Mouse (Mus musculus) cerebellum, adult 11-12 months (tissue): ENCODE results near the gene Tmem263.
A peak's percentile ranks its signal among the peaks of the same experiment; 100 is the strongest.

ENCODE experiments used
- DNase-seq: peaks from one replicate; pipeline ENCODE4 v3.0.0; 2022

Gene Tmem263

GRCm38 (mm10) chr10:85102247-85103084 is at the start of gene Tmem263, which contains the start of gene Fhl4:
Gene Tmem263 (plus strand): TSS chr10:85102627.
Gene Fhl4 (minus strand): TSS chr10:85102495.
- DNase-seq, result peak; percentile 77

GRCm38 (mm10) chr10:85054876-85055275 is 47.6 kb upstream of the Tmem263 start:
- no peak for DNase-seq

- DNase-seq, result no peak
Observed at GRCm38 (mm10) chr10:85071605-85072152, 30.7 kb upstream of the Tmem263 start.

GRCm38 (mm10) chr10:85101841-85102240 is 586 bp upstream of the Tmem263 start:
- DNase-seq, result no peak

- DNase-seq, result peak; percentile 53
Observed at GRCm38 (mm10) chr10:85103085-85103885, 858 bp downstream of the Tmem263 start.

- DNase-seq, result no peak
Observed at GRCm38 (mm10) chr10:85114409-85114808, 12.0 kb downstream of the Tmem263 start.

GRCm38 (mm10) chr10:85125184-85125583 is 22.8 kb downstream of the Tmem263 start:
- DNase-seq, result no peak

GRCm38 (mm10) chr10:85127395-85128287 is 25.2 kb downstream of the Tmem263 start, which contains the start of gene Mterf2:
Gene Mterf2 (minus strand): TSS chr10:85128027.
- DNase-seq, result peak; percentile 99

- DNase-seq, result no peak
Observed at GRCm38 (mm10) chr10:85128453-85128852, 26.0 kb downstream of the Tmem263 start.

- no peak for DNase-seq
Observed at GRCm38 (mm10) chr10:85136573-85136972, 34.1 kb downstream of the Tmem263 start.

GRCm38 (mm10) chr10:85141465-85141864 is 39.0 kb downstream of the Tmem263 start:
- no peak for DNase-seq

GRCm38 (mm10) chr10:85146282-85146681 is 43.9 kb downstream of the Tmem263 start:
- peak; percentile 57 for DNase-seq

- no peak for DNase-seq
Observed at GRCm38 (mm10) chr10:85149226-85149625, 46.8 kb downstream of the Tmem263 start.

- DNase-seq, result peak; percentile 46
Observed at GRCm38 (mm10) chr10:85154195-85154594, 51.8 kb downstream of the Tmem263 start.

- DNase-seq, result no peak
Observed at GRCm38 (mm10) chr10:85157451-85157850, 55.0 kb downstream of the Tmem263 start.

GRCm38 (mm10) chr10:85159989-85160619 is 57.7 kb downstream of the Tmem263 start:
- DNase-seq, result no peak

- DNase-seq, result no peak
Observed at GRCm38 (mm10) chr10:85161745-85162351, 59.4 kb downstream of the Tmem263 start.

GRCm38 (mm10) chr10:85164791-85165190 is 62.4 kb downstream of the Tmem263 start:
- no peak for DNase-seq

- no peak for DNase-seq
Observed at GRCm38 (mm10) chr10:85165306-85165705, 62.9 kb downstream of the Tmem263 start.
